Mouse (Mus musculus) limb, embryonic 13.5 days (tissue): ENCODE measurements around the gene Tnfrsf22. TPM values are rescaled to one million over a fixed set of nuclear protein-coding genes. Genes with fewer than 3 reads are reported as not detected.

ENCODE experiments used
- ATAC-seq: fragments of 200-750 bp; cut with Nextera tagmentation; 2 replicates; pipeline ENCODE4 v1.8.0; 2017; ENCODE audit warnings: low read depth, moderate number of reproducible peaks, moderate TSS enrichment; ENCODE audit not compliant: low FRiP score
- H3K27ac ChIP-seq: fragments of 300-500 bp; sonication (generic); 2 replicates; pipeline ENCODE4 v1.5.1; 2015; ENCODE audit warnings: inconsistent platforms, mild to moderate bottlenecking, moderate library complexity
- H3K27me3 ChIP-seq: fragments of 300-500 bp; sonication (generic); 2 replicates; pipeline ENCODE4 v1.6.1; 2015; ENCODE audit warnings: mild to moderate bottlenecking, inconsistent platforms
- H3K36me3 ChIP-seq: fragments of 300-500 bp; sonication (generic); 2 replicates; pipeline ENCODE4 v1.6.1; 2015; ENCODE audit warnings: inconsistent platforms, mild to moderate bottlenecking, moderate library complexity
- H3K4me1 ChIP-seq: fragments of 300-500 bp; sonication (generic); 2 replicates; pipeline ENCODE4 v1.6.1; 2015; ENCODE audit warnings: inconsistent platforms
- H3K4me2 ChIP-seq: fragments of 300-500 bp; sonication (generic); replicated peaks from 2 replicates; pipeline ENCODE4 v1.6.1; 2015; ENCODE audit warnings: inconsistent platforms, mild to moderate bottlenecking, moderate library complexity
- H3K4me3 ChIP-seq: fragments of 300-500 bp; sonication (generic); 2 replicates; pipeline ENCODE4 v1.5.1; 2015; ENCODE audit warnings: moderate library complexity, mild to moderate bottlenecking, inconsistent platforms
- H3K9ac ChIP-seq: fragments of 300-500 bp; sonication (generic); 2 replicates; pipeline ENCODE4 v1.6.1; 2015; ENCODE audit warnings: mild to moderate bottlenecking, inconsistent platforms
- H3K9me3 ChIP-seq: fragments of 300-500 bp; sonication (generic); 2 replicates; pipeline ENCODE4 v1.6.1; 2016; ENCODE audit warnings: inconsistent platforms
- WGBS: fragments of 180-500 bp; shearing (Covaris S2); methylation state at CpG from one replicate; pipeline ENCODE4 v1.1.7; 2015; 5-methylcytosine and 5-hydroxymethylcytosine counted together
- polyA plus RNA-seq: library from polyadenylated mRNA; unstranded; fragments of >200 nt; fragmentation: Nextera tagmentation; extraction: Ambion mirVana; gene quantifications from 2 replicates; pipeline ENCODE4 v1.2.1, GENCODE M21; 2015

Tnfrsf22 gene
- polyA plus RNA-seq, 1 experiment from 2014 or later, result 13.3 TPM

- Histone ChIP-seq H3K27ac (no peak overlapping the region), H3K36me3 (no peaks in the 10 kb centered on the region), H3K9ac (no peak overlapping the region), H3K4me3 (no peak overlapping the region), H3K4me2 (no peak overlapping the region), H3K27me3 (no peaks in the 10 kb centered on the region), H3K4me1 (no peaks in the 10 kb centered on the region), H3K9me3 (no peaks in the 10 kb centered on the region)
- no peak for ATAC-seq
- WGBS, result 59% methylated on average over 10 of the region's 10 CpGs
Measured at GRCm38 (mm10) chr7:143627555-143628286, 21.7 kb downstream of the Tnfrsf22 start.

GRCm38 (mm10) chr7:143626178-143626577 is 23.3 kb downstream of the Tnfrsf22 start:
- 55% methylated on average over 2 of the region's 2 CpGs for WGBS
- no peak overlapping the region for H3K4me2 ChIP-seq
- no peak for ATAC-seq
- no peak overlapping the region for H3K4me3 ChIP-seq
- no peak overlapping the region for H3K27ac ChIP-seq
- H3K4me1 ChIP-seq, result no peaks in the 10 kb centered on the region
- no peaks in the 10 kb centered on the region for H3K36me3 ChIP-seq
- H3K27me3 ChIP-seq, result no peaks in the 10 kb centered on the region
- no peak overlapping the region for H3K9ac ChIP-seq
- H3K9me3 ChIP-seq, result no peaks in the 10 kb centered on the region

- no peak overlapping the region for H3K4me3 ChIP-seq
- 74% methylated on average over 5 of the region's 5 CpGs for WGBS
- H3K27me3 ChIP-seq, result no peaks in the 10 kb centered on the region
- no peaks in the 10 kb centered on the region for H3K36me3 ChIP-seq
- H3K27ac ChIP-seq, result no peak overlapping the region
- ATAC-seq, result no peak
- no peaks in the 10 kb centered on the region for H3K4me1 ChIP-seq
- H3K9ac ChIP-seq, result no peak overlapping the region
- no peaks in the 10 kb centered on the region for H3K9me3 ChIP-seq
- H3K4me2 ChIP-seq, result no peak overlapping the region
Measured at GRCm38 (mm10) chr7:143625151-143625550, 24.3 kb downstream of the Tnfrsf22 start.

- ATAC-seq, result no peak
- Histone ChIP-seq H3K27me3 (no peaks in the 10 kb centered on the region), H3K27ac (no peak overlapping the region), H3K4me3 (no peak overlapping the region), H3K9ac (no peak overlapping the region), H3K36me3 (no peaks in the 10 kb centered on the region), H3K9me3 (no peaks in the 10 kb centered on the region), H3K4me2 (no peak overlapping the region), H3K4me1 (no peaks in the 10 kb centered on the region)
- WGBS, result 91% methylated on average over 3 of the region's 3 CpGs
Measured at GRCm38 (mm10) chr7:143624561-143624960, 24.9 kb downstream of the Tnfrsf22 start.

GRCm38 (mm10) chr7:143620951-143621350 is 28.5 kb downstream of the Tnfrsf22 start:
- 64% methylated on average over 1 of the region's 1 CpGs for WGBS
- Histone ChIP-seq H3K36me3 (no peaks in the 10 kb centered on the region), H3K4me2 (no peak overlapping the region), H3K9me3 (no peaks in the 10 kb centered on the region), H3K9ac (no peak overlapping the region), H3K27ac (no peak overlapping the region), H3K4me1 (no peaks in the 10 kb centered on the region), H3K4me3 (no peak overlapping the region), H3K27me3 (no peaks in the 10 kb centered on the region)
- no peak for ATAC-seq

GRCm38 (mm10) chr7:143614404-143615135 is 34.9 kb downstream of the Tnfrsf22 start:
- no peaks in the 10 kb centered on the region for H3K27me3 ChIP-seq
- no peak overlapping the region for H3K9ac ChIP-seq
- no peak overlapping the region for H3K27ac ChIP-seq
- H3K4me1 ChIP-seq, result no peaks in the 10 kb centered on the region
- ATAC-seq, result no peak
- WGBS, result 67% methylated on average over 9 of the region's 9 CpGs
- H3K36me3 ChIP-seq, result no peaks in the 10 kb centered on the region
- H3K4me3 ChIP-seq, result no peak overlapping the region
- no peak overlapping the region for H3K4me2 ChIP-seq
- no peaks in the 10 kb centered on the region for H3K9me3 ChIP-seq

GRCm38 (mm10) chr7:143612215-143612614 is 37.2 kb downstream of the Tnfrsf22 start:
- WGBS, result 55% methylated on average over 3 of the region's 3 CpGs
- ATAC-seq, result no peak
- H3K27me3 ChIP-seq, result no peaks in the 10 kb centered on the region
- no peak overlapping the region for H3K27ac ChIP-seq
- no peak overlapping the region for H3K4me3 ChIP-seq
- H3K4me2 ChIP-seq, result no peak overlapping the region
- no peaks in the 10 kb centered on the region for H3K4me1 ChIP-seq
- no peaks in the 10 kb centered on the region for H3K36me3 ChIP-seq
- H3K9me3 ChIP-seq, result no peaks in the 10 kb centered on the region
- H3K9ac ChIP-seq, result no peak overlapping the region

GRCm38 (mm10) chr7:143605321-143605720 is 44.1 kb downstream of the Tnfrsf22 start:
- Histone ChIP-seq H3K9me3 (no peaks in the 10 kb centered on the region; the same call in 1 of the 2 replicates), H3K4me1 (no peaks in the 10 kb centered on the region), H3K27ac (no peak overlapping the region), H3K27me3 (no peaks in the 10 kb centered on the region), H3K4me2 (no peak overlapping the region), H3K4me3 (no peak overlapping the region), H3K36me3 (no peaks in the 10 kb centered on the region), H3K9ac (no peak overlapping the region)
- no peak for ATAC-seq
- WGBS, result 86% methylated on average over 3 of the region's 3 CpGs

GRCm38 (mm10) chr7:143604889-143605288 is 44.6 kb downstream of the Tnfrsf22 start:
- no peak overlapping the region for H3K4me3 ChIP-seq
- no peaks in the 10 kb centered on the region for H3K36me3 ChIP-seq
- no peaks in the 10 kb centered on the region; the same call in 1 of the 2 replicates for H3K9me3 ChIP-seq
- H3K27me3 ChIP-seq, result no peaks in the 10 kb centered on the region
- no peak overlapping the region for H3K27ac ChIP-seq
- H3K4me1 ChIP-seq, result no peaks in the 10 kb centered on the region
- no peak for ATAC-seq
- no peak overlapping the region for H3K9ac ChIP-seq
- H3K4me2 ChIP-seq, result no peak overlapping the region
- 73% methylated on average over 2 of the region's 2 CpGs for WGBS

- no peak for ATAC-seq
- Histone ChIP-seq H3K27me3 (no peaks in the 10 kb centered on the region), H3K9me3 (no peaks in the 10 kb centered on the region; the same call in 1 of the 2 replicates), H3K36me3 (no peaks in the 10 kb centered on the region), H3K4me2 (no peak overlapping the region), H3K4me3 (no peak overlapping the region), H3K4me1 (peaks cover 13% of the 10 kb centered on the region), H3K9ac (no peak overlapping the region), H3K27ac (no peak overlapping the region)
- WGBS, result 71% methylated on average over 2 of the region's 2 CpGs
Measured at GRCm38 (mm10) chr7:143601705-143602104, 47.8 kb downstream of the Tnfrsf22 start.

GRCm38 (mm10) chr7:143600231-143600740 is 49.2 kb downstream of the Tnfrsf22 start:
- Histone ChIP-seq H3K27me3 (no peaks in the 10 kb centered on the region), H3K4me2 (peak overlapping the region; percentile 94), H3K36me3 (peaks cover 7% of the 10 kb centered on the region), H3K9me3 (no peaks in the 10 kb centered on the region), H3K27ac (no peak overlapping the region), H3K4me3 (peak overlapping the region; percentile 92), H3K9ac (peak overlapping the region; percentile 35; the same call in 1 of the 2 replicates), H3K4me1 (peaks cover 13% of the 10 kb centered on the region)
- no peak for ATAC-seq
- 7% methylated on average over 15 of the region's 15 CpGs for WGBS

- H3K4me3 ChIP-seq, result peak within 1 kb of the TSS; percentile 92
- H3K36me3 ChIP-seq, result peaks cover 7% of the 10 kb centered on the region
- no peaks in the 10 kb centered on the region for H3K9me3 ChIP-seq
- no peak within 1 kb of the TSS; the same call in 1 of the 2 replicates for H3K27ac ChIP-seq
- H3K9ac ChIP-seq, result peak within 1 kb of the TSS; percentile 95
- H3K27me3 ChIP-seq, result no peaks in the 10 kb centered on the region
- 1% methylated on average over 35 of the region's 35 CpGs for WGBS
- peak within 1 kb of the TSS; percentile 94 for H3K4me2 ChIP-seq
- H3K4me1 ChIP-seq, result peaks cover 19% of the 10 kb centered on the region
- peak; percentile 99 for ATAC-seq
Measured at GRCm38 (mm10) chr7:143599428-143600230, 49.8 kb downstream of the Tnfrsf22 start, which contains the start of gene Cars. TSS of gene Cars (minus strand) at chr7:143600090.
